Mouse (Mus musculus) heart, adult 11 months (tissue): Measurements from ENCODE around the gene Zdhhc4.

Experiments used
- DNase-seq: peaks from one replicate; pipeline ENCODE4 v3.0.0; 2022

Zdhhc4 gene

DNA sequence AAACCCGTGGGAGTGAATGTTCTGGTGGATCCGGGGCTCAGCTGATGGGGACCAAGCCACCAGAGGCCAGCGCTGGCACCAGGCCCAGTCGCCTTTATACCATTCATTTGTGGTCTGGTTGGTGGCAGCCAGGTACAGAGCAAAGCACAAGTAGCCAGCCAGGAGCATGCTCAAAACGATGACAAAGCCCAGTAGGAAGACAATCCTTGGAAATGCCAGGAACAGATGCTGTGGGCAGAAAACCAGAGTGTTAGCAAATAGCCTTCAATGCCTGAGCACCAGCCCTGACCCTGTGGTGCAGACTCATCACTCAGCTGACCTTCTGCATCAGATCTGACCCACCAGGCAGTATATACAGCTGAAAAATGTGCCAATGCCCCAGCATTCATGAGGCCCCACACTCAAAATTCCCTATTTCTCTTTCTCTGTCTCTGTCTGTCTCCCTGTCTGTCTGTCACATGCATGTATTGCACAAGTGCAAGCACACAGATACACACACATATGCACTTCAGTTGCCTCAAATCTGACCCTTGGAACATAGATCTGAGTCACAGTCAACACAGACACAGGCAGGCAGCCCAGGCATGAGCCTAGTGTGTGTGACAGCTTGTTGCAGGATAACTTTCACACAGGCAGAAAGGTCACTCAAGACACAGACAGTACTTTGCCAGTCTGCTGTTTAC, 12.3 kb downstream of the Zdhhc4 start:
- DNase-seq, result no peak

GRCm38 (mm10) chr5:143315514-143315888, 13.6 kb downstream of the Zdhhc4 start:
- DNase-seq, result no peak

- DNase-seq, result peak; percentile 97
Measured at GRCm38 (mm10) chr5:143314730-143315513, 14.1 kb downstream of the Zdhhc4 start, which contains the start of gene E130309D02Rik. Gene E130309D02Rik, minus strand, starts transcription at chr5:143315360.

GRCm38 (mm10) chr5:143314183-143314729, 14.8 kb downstream of the Zdhhc4 start:
- DNase-seq, result no peak

- DNase-seq, result peak; percentile 96
Measured at GRCm38 (mm10) chr5:143311886-143312285, 17.2 kb downstream of the Zdhhc4 start.

GRCm38 (mm10) chr5:143309916-143310315, 19.1 kb downstream of the Zdhhc4 start:
- no peak for DNase-seq

DNA sequence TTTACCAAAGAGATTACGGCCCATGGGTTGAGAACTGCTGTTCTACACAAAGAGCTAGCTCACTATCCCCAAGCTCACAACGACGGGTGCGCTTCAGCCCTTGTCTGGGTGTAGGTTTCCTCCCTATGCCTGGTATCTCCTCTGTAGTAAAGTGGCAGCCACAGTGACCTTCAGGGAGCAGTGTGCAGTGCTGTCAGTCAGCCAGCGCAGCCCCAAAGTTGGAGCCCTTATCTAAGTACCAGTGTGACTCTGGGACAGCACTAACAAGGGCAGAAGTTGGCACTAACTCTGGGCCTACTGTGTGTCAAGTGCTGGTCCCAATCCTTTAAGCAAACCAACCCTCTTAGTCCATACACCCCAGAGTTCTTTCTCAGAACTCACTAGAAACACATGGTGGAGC, 20.2 kb downstream of the Zdhhc4 start:
- peak; percentile 96 for DNase-seq

GRCm38 (mm10) chr5:143304251-143304650, 24.8 kb downstream of the Zdhhc4 start:
- no peak for DNase-seq

GRCm38 (mm10) chr5:143301296-143301695, 27.8 kb downstream of the Zdhhc4 start:
- DNase-seq, result no peak

GRCm38 (mm10) chr5:143299686-143300085, 29.4 kb downstream of the Zdhhc4 start:
- DNase-seq, result no peak

DNA sequence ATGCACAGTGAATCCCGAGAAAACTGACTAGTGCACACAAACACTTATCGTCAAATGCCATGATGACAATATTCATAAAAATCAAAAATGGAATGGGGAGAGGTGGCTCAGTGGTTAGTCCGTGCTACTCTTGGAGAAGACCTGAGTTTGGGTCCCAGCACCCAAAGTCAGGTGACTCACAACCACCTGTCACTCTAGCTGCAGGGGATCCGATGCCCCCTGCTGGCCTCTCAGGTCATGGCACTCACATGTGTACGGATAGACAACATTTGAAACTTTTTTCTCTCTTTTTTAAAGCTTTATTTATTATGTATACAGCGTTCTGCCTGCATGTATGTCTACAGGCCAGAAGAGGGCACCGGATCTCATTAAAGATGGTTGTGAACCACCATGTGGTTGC, 30.7 kb downstream of the Zdhhc4 start:
- no peak for DNase-seq

DNA sequence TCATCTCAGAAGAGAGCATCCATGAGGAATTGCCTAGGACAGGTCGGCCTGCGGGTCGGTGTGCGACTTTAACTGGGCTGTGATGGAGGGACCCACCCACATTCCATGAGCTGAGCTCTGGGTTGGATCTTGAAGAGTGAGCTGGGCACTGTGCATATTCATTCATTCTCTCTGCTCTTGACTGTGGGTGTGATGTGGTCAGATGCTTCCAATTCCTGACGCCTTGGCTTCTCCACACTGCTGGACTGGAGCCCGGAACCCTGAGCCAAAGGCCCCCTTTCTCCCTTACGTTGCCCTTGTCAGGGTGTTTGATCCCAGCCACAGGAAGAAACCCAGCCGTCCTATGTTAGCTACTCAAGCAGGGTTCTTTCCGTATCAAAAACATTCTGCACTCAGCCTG, 31.1 kb downstream of the Zdhhc4 start:
- no peak for DNase-seq

DNA sequence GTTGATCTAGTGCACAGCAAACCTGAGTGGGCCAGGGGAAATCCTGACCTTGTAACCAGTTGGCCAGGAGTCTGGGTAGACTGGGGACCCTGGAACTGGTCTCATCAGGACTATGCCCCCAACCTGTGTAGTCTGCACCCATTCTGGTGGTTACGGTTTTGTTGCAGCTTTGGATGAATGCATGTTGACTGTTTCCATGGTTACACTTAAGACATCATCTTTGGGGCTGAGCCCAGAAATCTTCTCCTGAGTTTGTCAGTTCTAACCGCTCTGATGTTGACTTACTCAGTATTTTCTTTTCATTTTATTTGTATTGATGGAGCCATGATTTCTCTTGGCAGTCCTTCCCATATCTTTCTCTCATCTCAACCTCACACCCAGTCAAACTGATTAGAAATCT, 33.7 kb downstream of the Zdhhc4 start:
- DNase-seq, result no peak

DNA sequence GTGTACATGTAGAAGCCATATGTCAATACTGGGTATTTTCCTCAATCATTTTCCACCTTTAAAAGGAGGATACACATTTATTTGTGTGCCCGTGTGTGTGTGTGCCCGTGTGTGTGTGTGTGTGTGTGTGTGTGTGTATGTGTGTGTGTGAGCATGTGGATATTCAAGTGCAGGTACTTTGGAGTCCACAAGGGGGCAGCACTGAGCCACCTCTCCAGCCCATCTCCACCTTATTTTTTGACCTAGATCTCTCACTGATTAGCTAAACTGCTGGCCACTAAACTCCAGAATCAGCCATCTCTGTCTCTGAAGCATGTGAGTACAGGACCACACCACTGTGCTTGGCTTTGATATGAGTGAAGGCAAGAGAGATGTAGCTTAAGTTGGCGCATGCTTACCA, 34.2 kb downstream of the Zdhhc4 start:
- DNase-seq, result no peak

DNA sequence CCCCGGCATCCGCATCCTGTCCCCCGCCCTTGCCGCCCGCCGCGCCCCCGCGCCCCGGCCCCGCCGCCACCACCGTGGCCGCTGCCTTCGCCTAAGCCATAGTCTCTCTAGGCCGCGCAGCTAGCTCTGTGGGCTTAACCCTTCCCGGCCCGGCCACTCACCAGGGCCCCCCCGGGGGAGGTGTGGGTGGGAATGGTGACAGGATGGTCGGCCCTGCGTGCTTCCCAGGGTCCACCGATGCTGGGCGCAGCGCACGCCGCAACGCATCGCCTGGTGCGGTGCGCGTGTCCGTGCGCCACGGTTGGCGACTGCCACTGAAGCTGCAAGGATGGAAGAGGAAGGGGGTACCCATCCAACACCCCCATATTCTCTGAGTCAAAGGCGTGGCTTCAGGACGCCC, 35.7 kb downstream of the Zdhhc4 start, which contains the start of gene Zfp853:
TSS of gene Zfp853 (minus strand) at position 220 of the 400 bp plus-strand sequence.
- no peak for DNase-seq

DNA sequence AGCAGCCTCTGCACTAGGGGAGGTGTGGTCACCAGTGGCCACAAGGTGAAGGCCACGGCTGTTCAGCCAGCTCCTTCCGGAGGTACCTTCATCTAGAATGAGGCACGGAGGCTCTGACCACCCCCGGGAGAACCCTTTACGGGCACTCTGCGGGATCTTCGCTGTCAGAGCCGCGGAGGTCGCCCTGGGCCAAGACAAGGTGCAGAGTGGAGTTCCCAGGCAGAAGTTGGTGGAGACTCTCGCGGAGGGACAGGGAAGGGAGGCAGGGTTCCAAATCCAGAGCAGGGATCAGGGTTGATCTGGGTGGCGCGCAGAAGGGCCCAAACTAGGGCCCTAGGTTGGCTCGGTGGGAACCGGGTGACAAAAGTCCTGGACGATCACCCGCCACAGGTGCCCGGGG, 36.2 kb downstream of the Zdhhc4 start:
- no peak for DNase-seq

DNA sequence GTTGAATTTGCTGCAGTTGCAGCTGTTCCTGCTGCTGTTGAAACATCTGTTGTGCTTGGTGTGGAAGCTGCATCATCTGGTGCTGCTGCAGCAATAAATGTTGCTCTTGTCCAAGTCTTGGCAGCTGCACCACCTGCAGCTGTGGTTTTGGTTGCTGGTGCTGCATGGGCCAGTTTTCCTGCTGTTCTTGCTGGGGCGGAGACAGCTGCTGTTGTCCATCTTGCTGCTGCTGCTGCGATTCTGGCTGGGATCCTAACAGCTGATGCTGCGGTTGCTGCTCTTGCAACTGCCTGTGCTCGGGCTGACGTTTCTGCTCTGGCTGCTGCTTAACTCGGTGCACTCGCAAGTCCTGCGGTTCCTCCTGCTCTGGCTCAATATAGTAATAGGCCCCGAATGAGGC, 39.8 kb downstream of the Zdhhc4 start:
- DNase-seq, result no peak

GRCm38 (mm10) chr5:143288378-143288911, 40.6 kb downstream of the Zdhhc4 start:
- DNase-seq, result no peak

DNA sequence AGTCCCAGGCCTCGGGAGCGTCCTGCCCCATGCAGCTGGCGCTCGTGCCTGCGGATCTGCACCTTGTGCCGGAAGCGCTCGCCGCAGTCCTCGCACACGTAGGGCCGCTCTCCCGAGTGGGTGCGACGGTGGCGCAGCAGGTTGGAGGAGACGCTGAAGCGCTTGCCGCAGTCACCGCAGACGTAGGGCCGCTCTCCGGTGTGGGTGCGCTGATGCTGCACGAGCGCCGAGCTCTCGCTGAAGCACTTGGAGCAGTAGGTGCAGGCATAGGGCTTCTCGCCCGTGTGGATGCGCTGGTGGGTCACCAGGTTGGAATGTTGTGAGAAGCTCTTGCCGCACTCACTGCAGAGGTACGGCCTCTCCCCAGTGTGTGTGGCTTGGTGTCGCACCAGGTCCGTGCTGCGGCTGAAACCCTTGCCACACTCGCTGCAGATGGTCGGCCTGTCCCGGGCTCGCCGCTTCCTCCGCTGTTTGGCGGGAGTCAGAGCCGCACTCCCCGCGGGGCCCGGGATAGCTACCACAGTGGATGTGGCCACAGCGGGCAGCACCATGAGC, 41.2 kb downstream of the Zdhhc4 start:
- no peak for DNase-seq

GRCm38 (mm10) chr5:143284762-143285161, 44.3 kb downstream of the Zdhhc4 start:
- DNase-seq, result no peak

DNA sequence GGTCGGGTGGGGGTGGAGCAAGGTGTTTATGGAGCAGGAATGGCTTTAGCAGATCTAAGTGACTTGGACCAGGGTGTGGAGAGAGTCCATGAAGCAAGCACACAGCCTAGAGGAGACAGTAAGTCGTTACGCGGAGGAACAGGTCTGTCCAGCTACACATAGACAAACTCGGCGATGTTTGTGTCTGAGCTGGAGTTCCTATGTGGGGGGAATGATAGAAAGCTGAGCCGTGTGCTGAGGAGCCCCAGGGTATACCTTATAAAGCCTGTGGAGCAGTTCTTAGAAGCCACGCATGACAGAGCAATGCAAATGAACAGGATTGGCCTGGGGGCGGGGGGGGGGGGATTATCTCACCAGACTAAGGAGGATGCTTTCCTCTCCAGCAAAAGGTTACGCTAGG, 49.8 kb downstream of the Zdhhc4 start:
- no peak for DNase-seq

DNA sequence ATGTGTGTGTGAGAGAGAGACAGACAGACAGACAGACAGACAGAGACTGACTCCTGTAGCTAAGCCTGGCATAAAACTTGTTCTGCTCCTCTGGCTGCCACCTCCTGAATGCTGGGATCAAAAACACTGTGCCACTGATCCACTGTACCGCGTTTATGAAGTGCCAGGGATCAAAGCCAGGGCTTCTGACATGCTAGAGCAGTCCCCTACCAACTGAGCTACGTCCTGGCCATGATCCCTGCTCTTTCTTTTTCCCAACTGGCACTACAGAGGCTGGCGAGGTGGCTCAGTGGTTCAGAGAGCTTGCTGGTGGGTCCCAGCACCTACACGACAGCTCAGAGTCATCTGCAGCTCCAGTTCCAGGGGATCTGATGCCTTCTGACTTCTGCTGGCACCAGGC, 53.3 kb downstream of the Zdhhc4 start:
- no peak for DNase-seq

DNA sequence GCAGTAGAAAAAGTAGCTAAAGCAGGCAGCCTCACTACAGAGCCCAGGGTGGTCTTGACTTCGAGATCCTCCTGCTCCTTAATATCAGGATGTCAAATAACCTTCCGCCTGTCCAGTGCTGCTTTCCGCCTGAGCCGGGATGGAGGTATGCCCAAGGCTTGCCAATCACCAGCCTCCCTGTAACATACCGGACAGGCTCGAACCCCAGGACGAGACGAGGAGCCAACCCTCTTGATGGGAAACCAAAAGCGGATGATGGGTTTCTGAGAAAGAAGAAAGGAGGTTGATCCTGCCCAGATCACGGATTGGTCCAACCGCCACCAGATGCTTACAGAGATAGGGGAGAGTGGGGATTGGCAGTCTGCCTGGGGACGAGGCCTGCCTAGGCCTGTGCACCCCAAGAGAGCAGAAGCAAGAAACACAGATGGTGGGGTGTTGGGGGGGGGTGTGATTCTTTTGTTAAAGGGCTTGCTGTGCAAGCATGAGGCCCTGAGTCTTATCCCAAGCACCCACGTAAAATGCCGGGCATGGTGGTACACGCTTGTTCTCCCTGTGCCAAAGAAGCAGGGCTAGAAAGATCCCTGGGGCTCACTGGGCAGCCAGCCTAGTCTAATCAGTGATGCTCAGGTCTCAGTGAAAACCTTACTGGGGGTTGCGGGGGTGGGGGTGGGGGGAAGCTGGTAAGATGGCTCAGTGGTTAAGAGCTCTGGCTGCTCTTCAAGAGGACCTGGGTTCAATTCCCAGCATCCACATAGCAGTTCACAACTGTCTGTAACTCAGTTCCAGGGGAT, 56.3 kb downstream of the Zdhhc4 start:
- no peak for DNase-seq
